Mouse (Mus musculus) forebrain, embryonic 16.5 days (tissue): ENCODE measurements around the gene Ppcs. TPM values are rescaled to one million over a fixed set of nuclear protein-coding genes. Genes with fewer than 3 reads are reported as not detected.

Experiments
- ATAC-seq: fragments of 200-750 bp; cut with Nextera tagmentation; 2 replicates; pipeline ENCODE4 v1.8.0; 2017; ENCODE audit warnings: mild to moderate bottlenecking, moderate library complexity
- H3K27ac ChIP-seq: fragments of 300-500 bp; sonication (generic); 2 replicates; pipeline ENCODE4 v1.5.1; 2014; ENCODE audit warnings: low read length, control low read depth
- H3K27me3 ChIP-seq: fragments of 300-500 bp; sonication (generic); replicated peaks from 2 replicates; pipeline ENCODE4 v1.6.1; 2014; ENCODE audit warnings: low read length; ENCODE audit not compliant: control insufficient read depth, insufficient read depth
- H3K36me3 ChIP-seq: fragments of 300-500 bp; sonication (generic); 2 replicates; pipeline ENCODE4 v1.6.1; 2014; ENCODE audit not compliant: control insufficient read depth, insufficient read depth
- H3K4me1 ChIP-seq: fragments of 300-500 bp; sonication (generic); replicated peaks from 2 replicates; pipeline ENCODE4 v1.6.1; 2014; ENCODE audit warnings: low read length; ENCODE audit not compliant: control insufficient read depth, insufficient read depth
- H3K4me2 ChIP-seq: fragments of 300-500 bp; sonication (generic); 2 replicates; pipeline ENCODE4 v1.6.1; 2014; ENCODE audit warnings: mild to moderate bottlenecking, low read length, control low read depth
- H3K4me3 ChIP-seq: fragments of 300-500 bp; sonication (generic); replicated peaks from 2 replicates; pipeline ENCODE4 v1.5.1; 2014; ENCODE audit warnings: mild to moderate bottlenecking, low read length, control low read depth
- H3K9ac ChIP-seq: fragments of 300-500 bp; sonication (generic); replicated peaks from 2 replicates; pipeline ENCODE4 v1.6.1; 2014; ENCODE audit warnings: low read depth, low read length, control low read depth
- H3K9me3 ChIP-seq: fragments of 300-500 bp; sonication (generic); 2 replicates; pipeline ENCODE4 v1.6.1; 2016; ENCODE audit warnings: low read length; ENCODE audit not compliant: control insufficient read depth
- WGBS: fragments of 180-500 bp; shearing (Covaris S2); extraction: QIAGEN DNeasy Blood & Tissue Kit; methylation state at CpG from one replicate; pipeline ENCODE4 v1.1.7; 2014; 5-methylcytosine and 5-hydroxymethylcytosine counted together
- polyA plus RNA-seq: library from polyadenylated mRNA; unstranded; fragments of >200 nt; fragmentation: Nextera tagmentation; extraction: Ambion mirVana; gene quantifications from 2 replicates; pipeline ENCODE4 v1.2.1, GENCODE M21; 2015

Gene Ppcs
- polyA plus RNA-seq, 1 experiment from 2014 or later: 16.2 TPM

DNA sequence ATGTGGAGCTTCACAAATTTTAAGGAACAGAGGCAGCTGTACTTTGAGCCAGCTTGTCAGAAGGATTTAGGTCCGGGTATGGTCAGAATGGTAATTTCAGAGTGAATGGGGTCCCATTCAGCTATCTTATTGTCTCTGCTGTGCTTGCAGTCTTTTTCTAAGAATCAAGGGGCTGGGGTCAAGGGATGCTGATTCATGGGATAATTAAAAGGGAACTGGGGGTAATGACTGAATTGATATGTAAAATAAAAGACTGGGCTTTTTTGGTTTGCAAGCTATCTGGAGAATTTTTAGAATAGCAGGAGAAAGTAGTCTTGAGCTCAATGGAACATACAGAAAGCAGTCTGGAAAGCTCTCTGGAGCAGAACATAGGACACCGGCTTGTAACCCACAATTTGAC lies 18.8 kb downstream of the Ppcs start:
- Histone ChIP-seq H3K4me3 (no peak overlapping the region), H3K27me3 (no peaks in the 10 kb centered on the region), H3K4me2 (no peak overlapping the region), H3K9ac (no peak overlapping the region), H3K36me3 (peaks cover 11% of the 10 kb centered on the region), H3K4me1 (no peaks in the 10 kb centered on the region), H3K27ac (no peak overlapping the region), H3K9me3 (peaks cover 17% of the 10 kb centered on the region)
- ATAC-seq: no peak
- WGBS: 43% methylated on average over 2 of the region's 2 CpGs

DNA sequence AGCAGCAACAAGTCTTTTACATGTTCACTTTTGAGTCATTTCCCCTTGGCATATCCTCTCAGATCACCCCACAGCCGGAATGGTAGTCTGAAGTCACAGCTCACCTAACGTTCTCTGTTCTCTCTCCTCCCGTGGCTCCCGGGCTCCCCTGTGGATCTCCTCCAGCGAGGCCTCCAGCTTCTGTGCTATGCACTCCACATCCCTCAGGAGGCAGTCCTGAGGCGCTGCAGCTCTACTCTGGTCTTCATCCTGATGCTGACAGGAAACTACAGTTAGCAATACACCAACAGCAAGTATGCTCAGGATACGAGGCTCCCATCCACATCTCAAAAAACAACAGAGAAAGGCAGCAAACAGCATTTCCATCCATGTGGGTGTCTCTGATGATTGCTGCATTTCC lies 21.3 kb downstream of the Ppcs start:
- H3K4me2 ChIP-seq: no peak overlapping the region
- WGBS: 64% methylated on average over 7 of the region's 7 CpGs
- peaks cover 11% of the 10 kb centered on the region for H3K36me3 ChIP-seq
- no peak for ATAC-seq
- H3K4me1 ChIP-seq: no peaks in the 10 kb centered on the region
- H3K4me3 ChIP-seq: no peak overlapping the region
- H3K9me3 ChIP-seq: peaks cover 17% of the 10 kb centered on the region
- no peak overlapping the region for H3K27ac ChIP-seq
- no peaks in the 10 kb centered on the region for H3K27me3 ChIP-seq
- H3K9ac ChIP-seq: no peak overlapping the region

DNA sequence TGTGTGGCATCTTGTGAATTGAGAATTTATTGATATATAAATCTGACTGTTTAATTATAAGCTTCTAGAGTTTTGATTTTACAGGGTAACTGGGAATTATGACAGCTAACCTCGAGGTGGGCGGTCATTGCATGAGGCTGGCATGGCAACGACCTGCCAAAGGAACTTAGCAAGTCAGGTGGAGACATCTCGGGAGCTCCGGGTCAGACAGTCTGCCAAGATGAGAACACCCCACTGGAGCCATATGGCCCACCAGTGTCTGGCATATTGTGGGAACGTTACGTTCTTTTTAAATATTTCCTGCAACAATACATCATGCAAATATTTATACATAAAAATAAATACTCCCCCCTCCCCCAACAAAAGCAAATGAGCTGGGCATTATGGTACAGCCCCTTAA lies 23.5 kb downstream of the Ppcs start:
- 70% methylated on average over 7 of the region's 7 CpGs for WGBS
- Histone ChIP-seq H3K27me3 (no peaks in the 10 kb centered on the region), H3K9me3 (peaks cover 13% of the 10 kb centered on the region), H3K27ac (no peak overlapping the region), H3K36me3 (peaks cover 10% of the 10 kb centered on the region), H3K4me2 (no peak overlapping the region), H3K9ac (no peak overlapping the region), H3K4me1 (no peaks in the 10 kb centered on the region), H3K4me3 (no peak overlapping the region)
- no peak for ATAC-seq

DNA sequence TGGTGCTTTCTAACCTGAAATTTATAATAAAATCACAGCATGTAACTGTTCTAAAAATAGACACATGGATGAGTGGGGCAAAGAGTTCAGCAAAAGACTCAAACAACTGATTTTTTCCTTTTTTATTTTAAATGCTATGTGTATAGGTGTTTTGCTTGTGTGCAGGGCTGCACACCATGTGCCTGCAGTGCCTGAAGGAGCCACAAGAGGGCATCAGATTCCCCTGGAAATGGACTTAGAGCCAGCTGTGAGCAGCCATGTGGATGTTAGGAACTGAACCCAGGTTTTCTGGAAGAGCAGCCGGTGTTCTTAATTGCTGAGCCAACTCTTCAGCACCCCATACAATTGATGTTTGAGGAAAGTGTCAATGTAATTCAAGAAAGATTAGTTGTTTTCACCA lies 31.9 kb downstream of the Ppcs start:
- 0 out of 2 replicates have a peak, but pooled peaks cover 2% of the 10 kb centered on the region for H3K9me3 ChIP-seq
- H3K36me3 ChIP-seq: no peaks in the 10 kb centered on the region
- H3K27ac ChIP-seq: no peak overlapping the region
- no peak overlapping the region for H3K4me2 ChIP-seq
- no peaks in the 10 kb centered on the region for H3K27me3 ChIP-seq
- ATAC-seq: no peak
- WGBS: 92% methylated on average over 1 of the region's 1 CpGs
- H3K4me3 ChIP-seq: no peak overlapping the region
- H3K4me1 ChIP-seq: no peaks in the 10 kb centered on the region
- H3K9ac ChIP-seq: no peak overlapping the region

DNA sequence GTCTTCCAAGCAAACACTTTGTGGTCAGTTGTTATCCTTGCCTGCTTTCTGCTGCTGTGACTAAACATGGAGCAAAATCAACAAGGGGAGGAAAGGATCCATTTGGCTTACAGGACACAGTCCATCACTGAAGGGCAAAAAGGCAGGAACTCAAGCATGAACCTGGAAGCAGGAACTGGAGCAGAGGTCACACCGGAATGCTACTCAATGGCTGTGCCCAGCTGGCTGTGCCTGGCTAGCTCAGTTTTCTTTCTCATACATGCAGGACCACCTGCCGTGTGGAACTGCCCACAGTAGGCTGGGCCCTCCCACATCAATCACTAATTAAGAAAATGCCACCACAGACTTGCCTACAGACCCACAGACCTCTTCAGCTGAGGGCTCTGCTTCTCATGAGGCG lies 33.0 kb downstream of the Ppcs start:
- Histone ChIP-seq H3K9ac (no peak overlapping the region), H3K4me3 (no peak overlapping the region), H3K36me3 (no peaks in the 10 kb centered on the region), H3K4me2 (no peak overlapping the region), H3K4me1 (no peaks in the 10 kb centered on the region), H3K9me3 (0 out of 2 replicates have a peak, but pooled peaks cover 2% of the 10 kb centered on the region), H3K27me3 (no peaks in the 10 kb centered on the region), H3K27ac (no peak overlapping the region)
- ATAC-seq: no peak
- 34% methylated on average over 3 of the region's 3 CpGs for WGBS

DNA sequence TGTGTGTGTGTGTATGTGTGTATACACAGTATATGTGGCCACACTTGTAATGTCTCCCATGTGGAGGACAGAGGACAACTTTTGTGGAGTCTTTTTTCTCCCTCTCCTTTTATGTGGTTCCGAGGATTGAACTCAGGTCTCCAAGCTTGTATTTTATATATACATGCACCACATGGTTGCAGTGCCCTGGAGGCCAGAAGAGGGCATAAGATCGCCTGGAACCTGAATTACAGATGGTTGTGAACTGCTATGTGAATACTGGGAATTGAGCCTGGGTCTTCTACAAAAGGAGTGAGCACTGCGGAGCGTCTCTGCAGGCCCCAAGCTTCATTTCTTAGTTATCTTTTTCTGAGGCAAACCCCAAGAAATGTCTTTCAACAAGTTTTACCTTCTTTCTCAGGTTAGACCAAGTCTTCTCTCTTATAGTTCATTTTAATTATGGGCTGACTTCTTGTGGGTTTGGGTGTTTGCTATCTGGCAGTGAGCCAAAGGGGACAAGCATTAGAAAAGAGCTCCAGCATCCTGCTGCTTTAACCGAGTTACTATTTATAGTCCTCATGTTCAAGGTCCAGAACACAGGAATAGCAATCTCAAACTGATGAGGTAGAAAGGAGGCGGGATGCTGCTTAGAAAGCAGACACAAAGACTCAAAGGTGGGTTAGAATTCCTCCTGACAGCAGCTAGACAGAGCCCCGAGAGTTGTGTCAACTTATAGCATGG lies 40.6 kb downstream of the Ppcs start:
- no peaks in the 10 kb centered on the region for H3K36me3 ChIP-seq
- H3K9ac ChIP-seq: no peak overlapping the region
- no peak overlapping the region for H3K27ac ChIP-seq
- H3K4me2 ChIP-seq: no peak overlapping the region
- ATAC-seq: no peak
- H3K27me3 ChIP-seq: no peaks in the 10 kb centered on the region
- no peak overlapping the region for H3K4me3 ChIP-seq
- H3K9me3 ChIP-seq: no peaks in the 10 kb centered on the region
- 0 out of 2 replicates have a peak, but pooled peaks cover 2% of the 10 kb centered on the region for H3K4me1 ChIP-seq
- 71% methylated on average over 7 of the region's 7 CpGs for WGBS

DNA sequence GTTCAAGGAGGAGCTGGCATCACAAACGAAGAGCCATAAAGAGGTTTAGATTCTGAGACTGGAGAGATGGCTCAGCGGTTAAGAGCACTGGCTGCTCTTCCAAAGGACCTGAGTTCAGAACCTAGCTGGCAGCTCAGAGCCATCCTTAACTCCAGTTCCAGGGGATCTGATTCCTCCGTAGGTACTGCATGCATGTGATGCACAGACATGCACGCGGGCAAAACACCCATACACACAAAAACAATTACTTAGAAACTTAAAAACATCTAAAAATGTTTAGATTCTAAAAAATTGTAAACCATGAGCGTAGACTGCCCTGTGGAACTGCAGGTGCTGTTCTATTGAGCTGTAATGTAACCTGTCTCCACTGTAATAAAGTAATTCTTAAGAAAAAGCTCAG lies 52.8 kb downstream of the Ppcs start:
- no peak for ATAC-seq
- H3K36me3 ChIP-seq: no peaks in the 10 kb centered on the region
- H3K4me1 ChIP-seq: no peaks in the 10 kb centered on the region
- WGBS: 88% methylated on average over 6 of the region's 6 CpGs
- no peak overlapping the region for H3K27ac ChIP-seq
- no peak overlapping the region for H3K9ac ChIP-seq
- no peak overlapping the region for H3K4me3 ChIP-seq
- no peaks in the 10 kb centered on the region for H3K27me3 ChIP-seq
- no peak overlapping the region for H3K4me2 ChIP-seq
- H3K9me3 ChIP-seq: no peaks in the 10 kb centered on the region

Other genes starting within 250 kb of the Ppcs start
- gene Zfp691, start 248.2 kb downstream of the Ppcs start, polyA plus RNA-seq: 3.7 and 6.1 TPM in 2 replicates
- 0.16 and 0.54 TPM in 2 replicates for gene Ermap, start 232.4 kb downstream of the Ppcs start, polyA plus RNA-seq
- 235 and 249 TPM in 2 replicates for gene Svbp, start 227.1 kb downstream of the Ppcs start, polyA plus RNA-seq
- gene Tmem269, start 204.2 kb downstream of the Ppcs start, polyA plus RNA-seq: 0.39 and 0.49 TPM in 2 replicates
- gene AU022252, start 189.7 kb downstream of the Ppcs start, polyA plus RNA-seq: 27.9 and 30.1 TPM in 2 replicates
- 9.3 and 9.4 TPM in 2 replicates for gene P3h1, start 189.5 kb downstream of the Ppcs start, polyA plus RNA-seq
- gene Cldn19, start 167.0 kb downstream of the Ppcs start, polyA plus RNA-seq: 0.08 and 0.09 TPM in 2 replicates
- 731 and 789 TPM in 2 replicates for gene Ybx1, start 127.8 kb downstream of the Ppcs start, polyA plus RNA-seq
- 60.5 and 63.3 TPM in 2 replicates for gene Ppih, start 101.9 kb downstream of the Ppcs start, polyA plus RNA-seq
- gene Ccdc30, start 6.9 kb downstream of the Ppcs start, polyA plus RNA-seq: 11.4 and 15.5 TPM in 2 replicates
- gene Zmynd12, start 394 bp upstream of the Ppcs start, polyA plus RNA-seq: 0.14 and 0.29 TPM in 2 replicates
- gene Rimkla, start 70.2 kb upstream of the Ppcs start, polyA plus RNA-seq: 22.9 and 23.3 TPM in 2 replicates
- 39.0 and 41.4 TPM in 2 replicates for gene Foxj3, start 114.6 kb upstream of the Ppcs start, polyA plus RNA-seq
- 5.3 and 8.6 TPM in 2 replicates for gene Frg2f1, start 117.1 kb upstream of the Ppcs start, polyA plus RNA-seq
- gene Guca2a, start 215.3 kb upstream of the Ppcs start, polyA plus RNA-seq: not detected in 2 replicates
- not detected in 2 replicates for gene Guca2b, start 236.5 kb upstream of the Ppcs start, polyA plus RNA-seq